Mouse (Mus musculus): ENCODE measurements around the gene Pigq. TPM values are rescaled to one million over a fixed set of nuclear protein-coding genes. Genes with fewer than 3 reads are reported as not detected.
A peak's percentile ranks its signal among the peaks of the same experiment; 100 is the strongest.

Pigq gene
- total and polyA plus RNA-seq, 2 experiments: 11.5 to 52.5 TPM

DNA sequence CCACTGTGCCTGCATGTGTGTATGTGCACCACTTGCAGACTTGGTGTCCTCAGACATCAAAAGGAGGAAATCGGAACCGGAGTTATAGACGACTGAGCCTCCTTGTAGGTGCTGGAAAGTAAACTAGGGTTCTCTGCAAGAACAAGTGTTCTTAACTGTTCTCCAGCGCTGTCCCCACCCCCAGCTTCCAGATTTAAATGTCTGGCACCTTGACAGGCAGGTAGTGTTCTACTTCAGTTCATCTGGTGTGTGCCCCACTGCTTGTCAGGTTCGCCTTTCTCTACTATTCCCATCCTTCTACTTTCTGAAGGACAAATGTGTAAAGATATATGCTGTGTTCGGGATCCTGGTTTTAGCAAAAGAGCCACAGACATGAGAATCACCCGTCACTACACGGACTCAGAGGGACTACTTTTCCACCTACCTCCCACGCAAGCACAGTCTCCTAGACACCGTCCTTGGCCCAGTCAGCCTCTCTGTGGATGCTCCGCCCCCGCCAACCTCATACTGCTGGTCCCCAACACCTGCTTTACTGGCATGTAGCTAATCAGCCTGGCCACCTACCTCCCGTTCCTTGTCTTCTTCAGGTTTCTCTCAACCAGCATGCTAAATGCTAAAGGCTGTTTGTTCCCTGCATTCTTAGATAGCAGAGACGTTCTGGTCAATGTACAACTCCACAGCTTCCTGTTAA, 31.4 kb downstream of the Pigq start:
- Histone ChIP-seq H3K4me3 (ENCODE audit: insufficient read depth, low read depth, low read length) (no peak overlapping the region), H3K4me1 (ENCODE audit: control insufficient read depth, insufficient read depth, low read length) (peaks cover 25% of the 10 kb centered on the region), H3K79me2 (ENCODE audit: control insufficient read depth, insufficient read depth, low read length) (peaks cover 35% of the 10 kb centered on the region), H3K27ac (replicated peaks; ENCODE audit: insufficient read depth, low read depth, low read length) (peak overlapping the region; percentile 56), H3K36me3 (ENCODE audit: control insufficient read depth, insufficient read depth, low read length) (no peaks in the 10 kb centered on the region), H3K27me3 (ENCODE audit: control insufficient read depth, insufficient read depth, low read length) (no peaks in the 10 kb centered on the region), H3K9ac (ENCODE audit: low read depth, low read length) (no peak overlapping the region)
- WGBS: 50% methylated on average over 14 of the region's 14 CpGs
- no peak for DNase-seq (ENCODE audit: extremely low read depth, low read depth, low spot score)
- no peak for TF ChIP-seq CTCF (IDR thresholded peaks at IDR 0.05; ENCODE audit: low read depth, low read length)
- TF ChIP-seq POLR2A (IDR thresholded peaks at IDR 0.05; ENCODE audit: extremely low read depth, insufficient read depth, low read length): no peak

DNA sequence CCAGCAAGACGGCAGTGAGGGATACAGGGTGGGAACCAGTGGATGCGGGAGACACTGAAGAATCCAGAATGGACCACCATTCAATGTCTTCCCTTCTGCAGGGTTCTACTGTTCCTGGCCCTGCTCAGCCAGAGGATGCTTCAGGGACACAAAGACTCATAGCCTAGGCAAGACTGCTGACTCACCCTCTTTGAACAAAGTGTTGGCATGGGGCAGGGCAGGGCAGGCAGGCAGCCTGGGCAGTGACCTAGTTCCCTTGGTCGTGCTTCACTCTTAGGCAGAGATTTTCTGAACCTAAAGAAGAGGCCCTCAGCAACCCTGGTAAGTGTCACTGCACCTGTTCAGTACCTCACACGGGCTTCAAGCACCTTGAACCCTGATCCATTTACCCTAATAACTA, 32.9 kb downstream of the Pigq start:
- 62% methylated on average over 4 of the region's 4 CpGs for WGBS
- H3K9ac ChIP-seq (ENCODE audit: low read depth, low read length): no peak overlapping the region

DNA sequence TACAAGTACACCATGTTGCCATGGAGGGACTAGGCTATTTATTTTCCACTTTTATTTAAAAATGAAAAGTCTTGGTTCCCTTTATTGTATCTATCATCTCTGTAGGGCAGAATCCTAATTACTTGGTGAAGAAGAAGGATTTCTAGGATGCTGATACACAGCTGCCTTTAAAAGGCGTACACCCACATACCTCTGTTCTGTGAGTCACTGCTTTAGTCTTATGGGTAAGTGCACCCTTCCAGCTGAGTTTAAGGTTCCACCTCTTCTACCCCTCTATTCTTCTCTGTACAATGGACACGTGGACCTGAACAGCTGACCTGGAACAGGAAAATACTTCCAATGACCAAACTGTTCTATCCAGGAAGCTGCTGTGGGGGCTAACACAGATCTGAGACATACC, 37.1 kb downstream of the Pigq start:
- H3K9ac ChIP-seq (ENCODE audit: low read depth, low read length): no peak overlapping the region
- peaks cover 34% of the 10 kb centered on the region for H3K79me2 ChIP-seq (ENCODE audit: control insufficient read depth, insufficient read depth, low read length)
- no peaks in the 10 kb centered on the region for H3K27me3 ChIP-seq (ENCODE audit: control insufficient read depth, insufficient read depth, low read length)
- DNase-seq (ENCODE audit: extremely low read depth, low read depth, low spot score): no peak
- no peak overlapping the region for H3K27ac ChIP-seq (replicated peaks; ENCODE audit: insufficient read depth, low read depth, low read length)
- H3K36me3 ChIP-seq (ENCODE audit: control insufficient read depth, insufficient read depth, low read length): no peaks in the 10 kb centered on the region
- no peak overlapping the region for H3K4me3 ChIP-seq (ENCODE audit: insufficient read depth, low read depth, low read length)
- TF ChIP-seq CTCF (IDR thresholded peaks at IDR 0.05; ENCODE audit: low read depth, low read length) (no peak), POLR2A (IDR thresholded peaks at IDR 0.05; ENCODE audit: extremely low read depth, insufficient read depth, low read length) (no peak)
- H3K4me1 ChIP-seq (ENCODE audit: control insufficient read depth, insufficient read depth, low read length): peaks cover 7% of the 10 kb centered on the region; the same call in 1 of the 2 replicates
- 88% methylated on average over 2 of the region's 2 CpGs for WGBS

More for the DNA sequence above, 32.9 kb downstream of the Pigq start:
- Histone ChIP-seq H3K79me2 (ENCODE audit: control insufficient read depth, insufficient read depth, low read length) (peaks cover 30% of the 10 kb centered on the region), H3K27ac (replicated peaks; ENCODE audit: insufficient read depth, low read depth, low read length) (no peak overlapping the region), H3K4me3 (ENCODE audit: insufficient read depth, low read depth, low read length) (no peak overlapping the region), H3K27me3 (ENCODE audit: control insufficient read depth, insufficient read depth, low read length) (no peaks in the 10 kb centered on the region), H3K4me1 (ENCODE audit: control insufficient read depth, insufficient read depth, low read length) (peaks cover 20% of the 10 kb centered on the region), H3K36me3 (ENCODE audit: control insufficient read depth, insufficient read depth, low read length) (no peaks in the 10 kb centered on the region)
- TF ChIP-seq CTCF (IDR thresholded peaks at IDR 0.05; ENCODE audit: low read depth, low read length) (no peak), POLR2A (IDR thresholded peaks at IDR 0.05; ENCODE audit: extremely low read depth, insufficient read depth, low read length) (no peak)
- DNase-seq (ENCODE audit: extremely low read depth, low read depth, low spot score): peak; percentile 71

DNA sequence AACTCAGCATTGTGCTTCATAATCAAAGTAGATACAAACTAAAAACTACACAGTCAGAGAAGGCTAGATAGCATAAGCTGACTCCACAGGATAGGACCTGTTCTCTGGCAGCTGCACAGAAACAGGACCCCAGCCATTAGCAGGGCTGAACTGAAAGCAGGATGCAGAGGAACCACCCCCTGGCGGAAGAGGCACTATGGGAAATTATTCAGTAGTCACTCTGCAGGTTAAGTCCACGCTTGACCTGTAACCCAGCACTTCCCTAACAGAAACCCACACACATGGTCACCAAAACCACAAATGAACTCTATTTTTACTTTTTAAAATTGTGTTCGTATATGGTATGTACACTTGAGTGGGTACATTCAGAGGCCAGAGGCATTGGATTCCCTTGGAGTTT, 41.7 kb downstream of the Pigq start:
- H3K4me3 ChIP-seq (ENCODE audit: insufficient read depth, low read depth, low read length): no peak overlapping the region
- WGBS: 84% methylated on average over 3 of the region's 3 CpGs
- H3K79me2 ChIP-seq (ENCODE audit: control insufficient read depth, insufficient read depth, low read length): peaks cover 31% of the 10 kb centered on the region; the same call in 1 of the 2 replicates
- no peaks in the 10 kb centered on the region for H3K27me3 ChIP-seq (ENCODE audit: control insufficient read depth, insufficient read depth, low read length)
- no peaks in the 10 kb centered on the region for H3K4me1 ChIP-seq (ENCODE audit: control insufficient read depth, insufficient read depth, low read length)
- H3K9ac ChIP-seq (ENCODE audit: low read depth, low read length): no peak overlapping the region
- no peaks in the 10 kb centered on the region for H3K36me3 ChIP-seq (ENCODE audit: control insufficient read depth, insufficient read depth, low read length)
- DNase-seq (ENCODE audit: extremely low read depth, low read depth, low spot score): no peak
- no peak for TF ChIP-seq POLR2A (IDR thresholded peaks at IDR 0.05; ENCODE audit: extremely low read depth, insufficient read depth, low read length)
- no peak for TF ChIP-seq CTCF (IDR thresholded peaks at IDR 0.05; ENCODE audit: low read depth, low read length)
- H3K27ac ChIP-seq (replicated peaks; ENCODE audit: insufficient read depth, low read depth, low read length): no peak overlapping the region

DNA sequence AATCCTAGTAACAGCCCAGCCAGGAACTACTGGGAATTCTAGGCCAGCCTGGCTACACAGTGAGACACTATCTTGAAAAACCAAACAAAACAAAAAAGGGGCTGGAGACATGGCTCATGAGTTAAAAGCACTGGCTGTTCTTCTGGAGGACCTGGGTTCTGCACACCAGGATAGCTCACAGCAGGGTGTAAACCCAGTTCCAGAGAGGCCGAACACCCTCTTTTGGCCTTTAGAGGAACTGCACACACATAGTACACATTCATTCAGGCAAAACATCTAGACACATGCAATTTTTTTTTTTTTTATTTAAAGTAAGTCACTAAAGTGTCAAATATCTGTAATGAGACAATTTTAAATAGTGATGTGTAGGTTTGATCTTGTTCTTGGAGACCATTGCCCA, 44.5 kb downstream of the Pigq start:
- Histone ChIP-seq H3K4me1 (ENCODE audit: control insufficient read depth, insufficient read depth, low read length) (no peaks in the 10 kb centered on the region), H3K9ac (ENCODE audit: low read depth, low read length) (no peak overlapping the region), H3K79me2 (ENCODE audit: control insufficient read depth, insufficient read depth, low read length) (peaks cover 23% of the 10 kb centered on the region; the same call in 1 of the 2 replicates), H3K27ac (replicated peaks; ENCODE audit: insufficient read depth, low read depth, low read length) (no peak overlapping the region), H3K36me3 (ENCODE audit: control insufficient read depth, insufficient read depth, low read length) (no peaks in the 10 kb centered on the region), H3K27me3 (ENCODE audit: control insufficient read depth, insufficient read depth, low read length) (no peaks in the 10 kb centered on the region), H3K4me3 (ENCODE audit: insufficient read depth, low read depth, low read length) (no peak overlapping the region)
- no peak for TF ChIP-seq CTCF (IDR thresholded peaks at IDR 0.05; ENCODE audit: low read depth, low read length)
- no peak for TF ChIP-seq POLR2A (IDR thresholded peaks at IDR 0.05; ENCODE audit: extremely low read depth, insufficient read depth, low read length)
- DNase-seq (ENCODE audit: extremely low read depth, low read depth, low spot score): no peak
- 100% methylated on average over 1 of the region's 1 CpGs for WGBS

DNA sequence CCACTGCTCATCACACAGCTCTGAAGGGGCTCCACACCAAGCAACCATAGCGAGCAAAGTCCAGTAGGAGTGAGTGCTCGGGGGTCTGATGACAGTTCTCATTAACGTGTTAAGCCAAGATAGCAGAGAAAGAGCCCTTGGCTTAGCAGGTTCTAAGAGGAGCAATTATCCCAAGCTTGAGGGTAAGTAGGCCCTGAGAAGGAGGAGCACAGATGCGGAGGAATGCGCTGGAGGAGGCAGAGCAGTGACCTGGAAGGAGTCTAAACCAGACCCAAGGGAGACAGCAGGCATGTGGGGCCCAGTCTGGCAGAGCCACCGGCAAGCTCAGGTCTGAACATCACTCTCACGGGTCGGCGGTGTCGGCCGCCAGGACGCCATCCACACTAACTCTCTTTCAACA, 48.8 kb downstream of the Pigq start:
- H3K9ac ChIP-seq (ENCODE audit: low read depth, low read length): no peak overlapping the region
- WGBS: 87% methylated on average over 12 of the region's 12 CpGs
- TF ChIP-seq POLR2A (IDR thresholded peaks at IDR 0.05; ENCODE audit: extremely low read depth, insufficient read depth, low read length) (no peak), CTCF (IDR thresholded peaks at IDR 0.05; ENCODE audit: low read depth, low read length) (no peak)
- no peak overlapping the region for H3K4me3 ChIP-seq (ENCODE audit: insufficient read depth, low read depth, low read length)
- no peaks in the 10 kb centered on the region for H3K36me3 ChIP-seq (ENCODE audit: control insufficient read depth, insufficient read depth, low read length)
- DNase-seq (ENCODE audit: extremely low read depth, low read depth, low spot score): no peak
- no peaks in the 10 kb centered on the region; the same call in 1 of the 2 replicates for H3K4me1 ChIP-seq (ENCODE audit: control insufficient read depth, insufficient read depth, low read length)
- no peaks in the 10 kb centered on the region for H3K27me3 ChIP-seq (ENCODE audit: control insufficient read depth, insufficient read depth, low read length)
- no peak overlapping the region for H3K27ac ChIP-seq (replicated peaks; ENCODE audit: insufficient read depth, low read depth, low read length)
- H3K79me2 ChIP-seq (ENCODE audit: control insufficient read depth, insufficient read depth, low read length): peaks cover 15% of the 10 kb centered on the region; the same call in 1 of the 2 replicates

Data from liver, adult 2 months (tissue).